Mouse (Mus musculus) intestine, embryonic 14.5 days (tissue): ENCODE results near the gene Arhgap32. TPM values are rescaled to one million over a fixed set of nuclear protein-coding genes. Genes with fewer than 3 reads are reported as not detected.
"Not testable (repeated sequence)": the region's sequence is repeated elsewhere in the genome, so short reads cannot be mapped to it uniquely, and the experiment has no call there.

ENCODE experiments used
- ATAC-seq: fragments of 200-750 bp; cut with Nextera tagmentation; replicated peaks from 2 replicates; pipeline ENCODE4 v1.8.0; 2017; ENCODE audit warnings: low read depth, moderate number of reproducible peaks, moderate TSS enrichment, moderate library complexity; ENCODE audit not compliant: low FRiP score, low TSS enrichment
- DNase-seq: peaks from one replicate; pipeline ENCODE4 v3.0.0-alpha.2; 2018; ENCODE audit warnings: low spot score
- H3K27ac ChIP-seq: fragments of 300-500 bp; sonication (generic); 2 replicates; pipeline ENCODE4 v1.5.1; 2014; ENCODE audit warnings: low read depth, mild to moderate bottlenecking, control low read depth
- H3K27me3 ChIP-seq: fragments of 300-500 bp; sonication (generic); replicated peaks from 2 replicates; pipeline ENCODE4 v1.6.1; 2014; ENCODE audit warnings: low read length, control low read depth; ENCODE audit not compliant: control insufficient read depth, insufficient read depth
- H3K36me3 ChIP-seq: fragments of 300-500 bp; sonication (generic); 2 replicates; pipeline ENCODE4 v1.6.1; 2014; ENCODE audit warnings: low read length, control low read depth; ENCODE audit not compliant: control insufficient read depth, insufficient read depth
- H3K4me1 ChIP-seq: fragments of 300-500 bp; sonication (generic); replicated peaks from 2 replicates; pipeline ENCODE4 v1.6.1; 2014; ENCODE audit warnings: low read length, control low read depth, mixed read lengths; ENCODE audit not compliant: control insufficient read depth, insufficient read depth
- H3K4me2 ChIP-seq: fragments of 300-500 bp; sonication (generic); 2 replicates; pipeline ENCODE4 v1.6.1; 2014; ENCODE audit warnings: low read length
- H3K4me3 ChIP-seq: fragments of 300-500 bp; sonication (generic); 2 replicates; pipeline ENCODE4 v1.5.1; 2014; ENCODE audit warnings: low read depth, low read length, control low read depth, mixed read lengths
- H3K9ac ChIP-seq: fragments of 300-500 bp; sonication (generic); 2 replicates; pipeline ENCODE4 v1.6.1; 2014; ENCODE audit warnings: mild to moderate bottlenecking, low read length
- H3K9me3 ChIP-seq: fragments of 300-500 bp; sonication (generic); 2 replicates; pipeline ENCODE4 v1.6.1; 2016; ENCODE audit warnings: low read length, control low read depth; ENCODE audit not compliant: control insufficient read depth
- WGBS: fragments of 180-500 bp; shearing (Covaris S2); extraction: QIAGEN DNeasy Blood & Tissue Kit; methylation state at CpG from one replicate; pipeline ENCODE4 v1.1.7; 2014; 5-methylcytosine and 5-hydroxymethylcytosine counted together
- polyA plus RNA-seq: library from polyadenylated mRNA; unstranded; fragments of >200 nt; fragmentation: Nextera tagmentation; extraction: Ambion mirVana; gene quantifications from 2 replicates; pipeline ENCODE4 v1.2.1, GENCODE M21; 2014

Gene Arhgap32
- polyA plus RNA-seq, 1 experiment from 2014 or later = 10.6 TPM

GRCm38 (mm10) chr9:32119586-32119985 is 3.6 kb downstream of the Arhgap32 start:
- no peak overlapping the region for H3K4me2 ChIP-seq
- H3K9me3 ChIP-seq = 0 out of 2 replicates have a peak, but pooled peaks cover 4% of the 10 kb centered on the region
- no peak overlapping the region for H3K4me3 ChIP-seq
- WGBS = 98% methylated on average over 6 of the region's 6 CpGs
- no peaks in the 10 kb centered on the region for H3K27me3 ChIP-seq
- ATAC-seq (no peak), DNase-seq (no peak)
- no peak overlapping the region for H3K27ac ChIP-seq
- peaks cover 5% of the 10 kb centered on the region for H3K4me1 ChIP-seq
- H3K36me3 ChIP-seq = no peaks in the 10 kb centered on the region
- no peak overlapping the region for H3K9ac ChIP-seq

DNA sequence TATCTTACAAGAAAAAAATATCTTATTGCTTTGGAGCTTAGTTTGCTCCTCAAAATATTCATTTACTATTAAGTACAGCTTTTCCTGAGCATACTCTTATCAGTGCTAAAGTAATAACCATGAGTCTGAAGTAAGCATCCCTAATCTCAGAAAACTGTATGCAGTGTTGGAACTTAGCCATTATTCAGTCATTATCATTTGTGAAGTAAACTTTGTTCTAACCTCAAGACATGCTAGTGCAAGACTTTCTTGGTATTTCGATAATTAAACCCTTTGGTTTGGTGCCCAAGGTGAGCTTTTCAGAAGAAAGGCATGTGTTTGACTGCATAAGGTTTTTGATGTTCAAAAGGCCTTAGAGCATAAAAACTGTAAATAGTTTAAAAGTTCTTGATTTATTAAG is 4.2 kb downstream of the Arhgap32 start:
- Histone ChIP-seq H3K27ac (no peak overlapping the region), H3K9ac (no peak overlapping the region), H3K4me3 (no peak overlapping the region), H3K4me2 (no peak overlapping the region), H3K36me3 (no peaks in the 10 kb centered on the region), H3K27me3 (no peaks in the 10 kb centered on the region), H3K9me3 (0 out of 2 replicates have a peak, but pooled peaks cover 4% of the 10 kb centered on the region), H3K4me1 (peaks cover 5% of the 10 kb centered on the region)
- ATAC-seq (no peak), DNase-seq (no peak)
- WGBS = 77% methylated on average over 1 of the region's 1 CpGs

DNA sequence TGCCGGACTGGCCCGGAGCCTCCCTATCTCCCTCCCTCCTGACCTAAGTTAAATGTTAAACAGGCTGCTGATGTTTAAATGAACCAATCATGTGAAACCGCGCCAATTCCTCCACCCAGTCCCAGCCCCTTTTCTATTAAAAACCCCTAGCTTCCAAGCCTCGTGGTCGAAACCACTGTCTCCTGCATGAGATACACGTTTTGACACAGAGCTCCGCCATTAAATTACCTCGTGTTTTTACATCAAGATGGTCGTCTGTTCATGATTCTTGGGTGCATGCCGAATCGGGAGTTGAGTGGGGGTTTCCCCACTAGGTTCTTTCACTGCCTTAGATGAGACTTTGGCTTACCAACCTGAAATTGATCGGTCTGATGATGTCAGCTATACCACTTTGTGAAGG is 5.3 kb downstream of the Arhgap32 start:
- not testable (repeated sequence) for H3K9ac ChIP-seq, H3K27me3 ChIP-seq, H3K4me3 ChIP-seq, H3K36me3 ChIP-seq, H3K9me3 ChIP-seq, H3K27ac ChIP-seq, ATAC-seq, DNase-seq, H3K4me2 ChIP-seq, H3K4me1 ChIP-seq
- 93% methylated on average over 13 of the region's 13 CpGs for WGBS

GRCm38 (mm10) chr9:32136195-32136594 is 20.3 kb downstream of the Arhgap32 start:
- ATAC-seq (no peak), DNase-seq (no peak)
- no peaks in the 10 kb centered on the region for H3K4me1 ChIP-seq
- H3K36me3 ChIP-seq = no peaks in the 10 kb centered on the region
- H3K4me3 ChIP-seq = no peak overlapping the region
- no peak overlapping the region for H3K4me2 ChIP-seq
- H3K27me3 ChIP-seq = no peaks in the 10 kb centered on the region
- H3K27ac ChIP-seq = no peak overlapping the region
- no peaks in the 10 kb centered on the region for H3K9me3 ChIP-seq
- H3K9ac ChIP-seq = no peak overlapping the region

DNA sequence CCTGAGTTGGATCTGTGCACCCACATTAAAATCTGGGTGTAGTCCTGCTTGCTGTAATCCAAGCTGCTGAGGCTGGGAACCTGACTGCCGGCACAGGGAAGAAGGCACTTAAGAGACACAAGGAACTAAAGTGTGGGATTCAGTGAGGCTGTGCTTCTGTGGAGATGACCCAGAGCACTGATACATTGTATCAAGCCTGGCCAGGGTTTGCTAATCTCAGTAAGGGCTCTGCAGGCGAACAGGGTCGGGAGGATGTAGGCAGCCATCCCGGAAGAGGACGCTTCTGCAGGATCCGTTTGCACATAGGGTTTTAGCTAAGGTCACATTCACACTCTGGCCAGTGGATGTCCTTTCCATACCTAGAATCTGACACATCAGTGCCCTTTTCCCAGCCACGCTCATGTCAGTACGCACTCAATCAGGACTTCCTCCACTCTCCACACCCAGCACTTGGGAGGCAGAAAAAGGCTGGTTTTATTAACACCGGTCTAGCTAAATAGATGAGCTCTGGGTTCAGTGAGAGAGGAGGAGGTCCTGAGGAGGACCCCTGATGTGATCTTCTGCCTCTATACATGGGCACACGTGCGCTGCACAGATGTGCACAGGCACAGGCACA is 20.9 kb downstream of the Arhgap32 start:
- no peak overlapping the region for H3K4me3 ChIP-seq
- WGBS = 82% methylated on average over 11 of the region's 11 CpGs
- no peaks in the 10 kb centered on the region for H3K27me3 ChIP-seq
- no peaks in the 10 kb centered on the region for H3K4me1 ChIP-seq
- no peak overlapping the region for H3K4me2 ChIP-seq
- H3K9me3 ChIP-seq = no peaks in the 10 kb centered on the region
- H3K9ac ChIP-seq = no peak overlapping the region
- DNase-seq = no peak
- H3K27ac ChIP-seq = no peak overlapping the region
- no peaks in the 10 kb centered on the region for H3K36me3 ChIP-seq
- ATAC-seq = no peak

GRCm38 (mm10) chr9:32137697-32138426 is 21.9 kb downstream of the Arhgap32 start:
- ATAC-seq = no peak
- Histone ChIP-seq H3K9ac (no peak overlapping the region), H3K4me1 (no peaks in the 10 kb centered on the region), H3K36me3 (no peaks in the 10 kb centered on the region), H3K4me2 (no peak overlapping the region), H3K4me3 (no peak overlapping the region), H3K27ac (no peak overlapping the region), H3K9me3 (no peaks in the 10 kb centered on the region), H3K27me3 (no peaks in the 10 kb centered on the region)
- WGBS = 89% methylated on average over 14 of the region's 14 CpGs
- DNase-seq = no peak

DNA sequence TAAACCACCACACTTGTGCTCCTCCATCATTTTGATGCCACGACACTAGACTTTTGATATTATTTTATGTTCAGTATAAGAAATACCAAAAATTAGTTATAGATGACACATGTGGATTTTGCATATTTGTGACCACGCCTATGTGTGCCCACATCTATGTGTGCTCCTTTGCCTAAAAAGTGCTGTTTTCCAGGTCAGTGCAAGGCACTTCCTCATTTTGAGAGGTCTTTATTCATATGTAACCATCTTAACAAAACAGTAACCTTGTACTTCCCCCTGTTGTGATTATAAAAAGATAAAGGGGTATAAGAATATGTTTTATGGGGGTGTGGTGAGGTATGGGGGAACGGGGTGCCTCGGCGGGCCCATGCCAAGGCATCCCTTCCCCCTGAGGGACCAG is 22.7 kb downstream of the Arhgap32 start:
- Histone ChIP-seq H3K9me3 (no peaks in the 10 kb centered on the region), H3K4me2 (no peak overlapping the region), H3K27ac (no peak overlapping the region), H3K4me1 (no peaks in the 10 kb centered on the region), H3K27me3 (no peaks in the 10 kb centered on the region), H3K9ac (no peak overlapping the region), H3K36me3 (no peaks in the 10 kb centered on the region), H3K4me3 (no peak overlapping the region)
- ATAC-seq = no peak
- no peak for DNase-seq
- WGBS = 97% methylated on average over 5 of the region's 5 CpGs

DNA sequence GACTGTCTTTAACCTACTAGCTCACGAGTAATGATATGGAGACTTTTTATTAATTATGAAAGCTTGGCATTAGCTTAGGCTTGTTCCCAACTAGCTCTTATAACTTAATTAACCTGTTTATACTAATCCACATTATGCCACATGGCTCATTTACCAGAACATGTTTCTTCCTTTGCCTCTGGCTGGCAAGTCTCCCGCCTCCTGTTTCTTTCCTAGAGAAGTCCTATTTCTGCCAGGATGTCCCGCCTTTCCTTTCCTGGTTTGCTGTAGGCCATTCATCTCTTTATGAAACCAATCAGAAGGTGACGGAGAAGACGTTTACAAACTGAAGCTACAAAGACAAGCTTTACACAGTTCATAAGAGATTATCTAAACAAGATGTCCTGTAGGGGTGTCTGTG is 23.7 kb downstream of the Arhgap32 start:
- H3K9ac ChIP-seq = no peak overlapping the region
- no peaks in the 10 kb centered on the region for H3K4me1 ChIP-seq
- no peak overlapping the region for H3K27ac ChIP-seq
- no peak overlapping the region for H3K4me2 ChIP-seq
- no peak overlapping the region for H3K4me3 ChIP-seq
- DNase-seq (no peak), ATAC-seq (no peak)
- no peaks in the 10 kb centered on the region for H3K9me3 ChIP-seq
- no peaks in the 10 kb centered on the region for H3K36me3 ChIP-seq
- no peaks in the 10 kb centered on the region for H3K27me3 ChIP-seq
- 71% methylated on average over 5 of the region's 5 CpGs for WGBS

GRCm38 (mm10) chr9:32142834-32143233 is 26.9 kb downstream of the Arhgap32 start:
- no peaks in the 10 kb centered on the region for H3K36me3 ChIP-seq
- no peak overlapping the region for H3K4me3 ChIP-seq
- H3K4me2 ChIP-seq = no peak overlapping the region
- WGBS = 59% methylated on average over 3 of the region's 3 CpGs
- ATAC-seq (no peak), DNase-seq (no peak)
- H3K27me3 ChIP-seq = no peaks in the 10 kb centered on the region
- H3K27ac ChIP-seq = no peak overlapping the region
- no peaks in the 10 kb centered on the region for H3K9me3 ChIP-seq
- H3K4me1 ChIP-seq = no peaks in the 10 kb centered on the region
- H3K9ac ChIP-seq = no peak overlapping the region
